Mouse (Mus musculus) R1 (cell line): ENCODE measurements around the gene Rasgrp3.

Experiments
- DNase-seq: peaks from one replicate; pipeline ENCODE4 v3.0.0-alpha.2; 2018; ENCODE audit warnings: low read depth, low spot score

Rasgrp3 gene

GRCm38 (mm10) chr17:75539130-75539529 lies 103.4 kb downstream of the Rasgrp3 start:
- DNase-seq: no peak

GRCm38 (mm10) chr17:75539841-75540240 lies 104.1 kb downstream of the Rasgrp3 start:
- DNase-seq: no peak

- no peak for DNase-seq
Observed at GRCm38 (mm10) chr17:75543434-75543833, 107.7 kb downstream of the Rasgrp3 start.

GRCm38 (mm10) chr17:75544262-75544661 lies 108.6 kb downstream of the Rasgrp3 start:
- no peak for DNase-seq

GRCm38 (mm10) chr17:75550771-75551413 lies 115.2 kb downstream of the Rasgrp3 start:
- DNase-seq: peak; percentile 42

- peak; percentile 99 for DNase-seq
Observed at GRCm38 (mm10) chr17:75551512-75552400, 116.1 kb downstream of the Rasgrp3 start, which contains the start of gene Fam98a. TSS of gene Fam98a (minus strand) at chr17:75551946.

- DNase-seq: peak; percentile 91
Observed at GRCm38 (mm10) chr17:75557031-75557430, 121.3 kb downstream of the Rasgrp3 start.

- no peak for DNase-seq
Observed at GRCm38 (mm10) chr17:75558041-75558440, 122.3 kb downstream of the Rasgrp3 start.

- DNase-seq: no peak
Observed at GRCm38 (mm10) chr17:75575608-75576007, 139.9 kb downstream of the Rasgrp3 start.
